Mouse (Mus musculus) hindbrain, postnatal 0 days (tissue): ENCODE measurements around the gene Snrnp35. TPM values are rescaled to one million over a fixed set of nuclear protein-coding genes. Genes with fewer than 3 reads are reported as not detected.

ENCODE experiments used
- ATAC-seq: fragments of 200-750 bp; cut with Nextera tagmentation; 2 replicates; pipeline ENCODE4 v1.8.0; 2017; ENCODE audit warnings: mild to moderate bottlenecking, moderate TSS enrichment, moderate library complexity
- DNase-seq: peaks from one replicate; pipeline ENCODE4 v3.0.0-alpha.2; 2015; ENCODE audit warnings: low spot score
- H3K27ac ChIP-seq: fragments of 300-500 bp; sonication (generic); 2 replicates; pipeline ENCODE4 v1.5.1; 2014; ENCODE audit warnings: mild to moderate bottlenecking
- H3K27me3 ChIP-seq: fragments of 300-500 bp; sonication (generic); 2 replicates; pipeline ENCODE4 v1.6.1; 2014; ENCODE audit warnings: low read length, mixed read lengths; ENCODE audit not compliant: insufficient read depth
- H3K36me3 ChIP-seq: fragments of 300-500 bp; sonication (generic); 2 replicates; pipeline ENCODE4 v1.6.1; 2014; ENCODE audit warnings: low read length, mixed read lengths; ENCODE audit not compliant: insufficient read depth
- H3K4me1 ChIP-seq: fragments of 300-500 bp; sonication (generic); 2 replicates; pipeline ENCODE4 v1.6.1; 2014; ENCODE audit warnings: antibody characterized with exemption, low read length, mixed read lengths; ENCODE audit not compliant: insufficient read depth
- H3K4me2 ChIP-seq: fragments of 300-500 bp; sonication (generic); 2 replicates; pipeline ENCODE4 v1.6.1; 2014; ENCODE audit warnings: low read depth, mild to moderate bottlenecking, low read length, moderate library complexity, mixed read lengths
- H3K4me3 ChIP-seq: fragments of 300-500 bp; sonication (generic); 2 replicates; pipeline ENCODE4 v1.5.1; 2014; ENCODE audit warnings: low read length
- H3K9ac ChIP-seq: fragments of 300-500 bp; sonication (generic); replicated peaks from 2 replicates; pipeline ENCODE4 v1.6.1; 2014; ENCODE audit warnings: mild to moderate bottlenecking, low read length, moderate library complexity, mixed read lengths
- H3K9me3 ChIP-seq: fragments of 300-500 bp; sonication (generic); 2 replicates; pipeline ENCODE4 v1.6.1; 2016; ENCODE audit warnings: low read length, mixed read lengths
- CTCF ChIP-seq: IDR thresholded peaks from 2 replicates; pipeline ENCODE4 v1.5.1; 2016; ENCODE audit warnings: antibody characterized with exemption, control low read depth, low read depth
- WGBS: fragments of 180-500 bp; shearing (Covaris S2); extraction: QIAGEN DNeasy Blood & Tissue Kit; methylation state at CpG from one replicate; pipeline ENCODE4 v1.1.7; 2014; 5-methylcytosine and 5-hydroxymethylcytosine counted together
- polyA plus RNA-seq: library from polyadenylated mRNA; unstranded; fragments of >200 nt; fragmentation: Nextera tagmentation; extraction: Ambion mirVana; gene quantifications from 2 replicates; pipeline ENCODE4 v1.2.1, GENCODE M21; 2015
- total RNA-seq: library from RNA; depleted of rRNA; stranded (reverse); fragments of >200 nt; gene quantifications from 2 replicates; pipeline ENCODE4 v1.2.3, GENCODE M21; 2014

The Snrnp35 gene
- total and polyA plus RNA-seq, 2 experiments from 2014 or later = 4.0 to 13.9 TPM

- Histone ChIP-seq H3K9ac (no peak overlapping the region), H3K27me3 (no peaks in the 10 kb centered on the region), H3K9me3 (no peaks in the 10 kb centered on the region), H3K27ac (no peak overlapping the region), H3K4me2 (no peak overlapping the region), H3K36me3 (peaks cover 14% of the 10 kb centered on the region), H3K4me3 (no peak overlapping the region), H3K4me1 (no peaks in the 10 kb centered on the region)
- 90% methylated on average over 6 of the region's 6 CpGs for WGBS
- no peak for ATAC-seq
- DNase-seq = no peak
- no peak for TF ChIP-seq CTCF
These were observed 26.3 kb downstream of the Snrnp35 start for GRCm38 (mm10) chr5:124509200-124509599.

- Histone ChIP-seq H3K9ac (no peak overlapping the region), H3K27ac (no peak overlapping the region), H3K27me3 (no peaks in the 10 kb centered on the region), H3K36me3 (peaks cover 18% of the 10 kb centered on the region), H3K4me1 (no peaks in the 10 kb centered on the region), H3K4me3 (no peak overlapping the region), H3K9me3 (no peaks in the 10 kb centered on the region), H3K4me2 (no peak overlapping the region)
- DNase-seq (no peak), ATAC-seq (no peak)
- WGBS = 70% methylated on average over 12 of the region's 12 CpGs
- no peak for TF ChIP-seq CTCF
These were observed 26.9 kb downstream of the Snrnp35 start for GRCm38 (mm10) chr5:124509742-124510237.

GRCm38 (mm10) chr5:124510536-124511050 is 27.7 kb downstream of the Snrnp35 start:
- no peak overlapping the region for H3K27ac ChIP-seq
- H3K27me3 ChIP-seq = no peaks in the 10 kb centered on the region
- peaks cover 18% of the 10 kb centered on the region for H3K36me3 ChIP-seq
- H3K9ac ChIP-seq = no peak overlapping the region
- 89% methylated on average over 10 of the region's 10 CpGs for WGBS
- H3K9me3 ChIP-seq = no peaks in the 10 kb centered on the region
- no peak for DNase-seq
- ATAC-seq = no peak
- H3K4me1 ChIP-seq = no peaks in the 10 kb centered on the region
- no peak overlapping the region for H3K4me2 ChIP-seq
- TF ChIP-seq CTCF = no peak
- no peak overlapping the region for H3K4me3 ChIP-seq

- Histone ChIP-seq H3K9ac (no peak overlapping the region), H3K27ac (no peak overlapping the region), H3K4me1 (no peaks in the 10 kb centered on the region), H3K4me3 (no peak overlapping the region), H3K9me3 (no peaks in the 10 kb centered on the region), H3K4me2 (no peak overlapping the region), H3K36me3 (peaks cover 18% of the 10 kb centered on the region), H3K27me3 (no peaks in the 10 kb centered on the region)
- DNase-seq (no peak), ATAC-seq (no peak)
- 89% methylated on average over 5 of the region's 5 CpGs for WGBS
- no peak for TF ChIP-seq CTCF
These were observed 32.9 kb downstream of the Snrnp35 start for GRCm38 (mm10) chr5:124515789-124516188.

GRCm38 (mm10) chr5:124518648-124519047 is 35.7 kb downstream of the Snrnp35 start:
- ATAC-seq = no peak
- Histone ChIP-seq H3K36me3 (peaks cover 5% of the 10 kb centered on the region), H3K9ac (no peak overlapping the region), H3K9me3 (no peaks in the 10 kb centered on the region), H3K4me3 (no peak overlapping the region), H3K4me2 (no peak overlapping the region), H3K27ac (no peak overlapping the region), H3K4me1 (no peaks in the 10 kb centered on the region), H3K27me3 (no peaks in the 10 kb centered on the region)
- WGBS = 31% methylated on average over 10 of the region's 10 CpGs
- peak; percentile 20; the same call in 1 of the 2 replicates for TF ChIP-seq CTCF
- DNase-seq = no peak

- ATAC-seq (no peak), DNase-seq (no peak)
- Histone ChIP-seq H3K4me1 (no peaks in the 10 kb centered on the region), H3K9ac (no peak overlapping the region), H3K36me3 (no peaks in the 10 kb centered on the region), H3K4me2 (no peak overlapping the region), H3K9me3 (no peaks in the 10 kb centered on the region), H3K27ac (no peak overlapping the region), H3K27me3 (no peaks in the 10 kb centered on the region), H3K4me3 (no peak overlapping the region)
- 89% methylated on average over 4 of the region's 4 CpGs for WGBS
- no peak for TF ChIP-seq CTCF
These were observed 38.7 kb downstream of the Snrnp35 start for GRCm38 (mm10) chr5:124521588-124521987.

- DNase-seq = peak; percentile 33
- no peak overlapping the region for H3K27ac ChIP-seq
- peak; percentile 47 for TF ChIP-seq CTCF
- H3K4me1 ChIP-seq = no peaks in the 10 kb centered on the region
- H3K9me3 ChIP-seq = no peaks in the 10 kb centered on the region
- H3K36me3 ChIP-seq = no peaks in the 10 kb centered on the region
- H3K27me3 ChIP-seq = no peaks in the 10 kb centered on the region
- H3K4me2 ChIP-seq = no peak overlapping the region
- H3K9ac ChIP-seq = no peak overlapping the region
- H3K4me3 ChIP-seq = no peak overlapping the region
- ATAC-seq = no peak
- 96% methylated on average over 8 of the region's 8 CpGs for WGBS
These were observed 40.1 kb downstream of the Snrnp35 start for GRCm38 (mm10) chr5:124523032-124523431.
